Mouse (Mus musculus) CH12.LX (cell line): ENCODE measurements around the gene Tnfaip2.

Experiments used
- CTCF ChIP-seq, 2 experiments: IDR thresholded peaks in 1 of 2; conservative IDR thresholded peaks in 1 of 2; 2 replicates each; pipeline ENCODE4 v1.5.1; 2011 to 2012; ENCODE audit warnings: low read depth in 2 of 2, low read length in 2 of 2, improper control_type of control experiment in 1 of 2, inconsistent platforms in 1 of 2, mild to moderate bottlenecking in 1 of 2, moderate library complexity in 1 of 2
- MYC ChIP-seq: IDR thresholded peaks from 2 replicates; pipeline ENCODE4 v1.6.1; 2011; ENCODE audit warnings: low read depth, mild to moderate bottlenecking, improper control_type of control experiment, low read length
- NELFE ChIP-seq: IDR thresholded peaks from 2 replicates; pipeline ENCODE4 v1.6.1; 2011; ENCODE audit warnings: low read depth, low read length, improper control_type of control experiment

DNA sequence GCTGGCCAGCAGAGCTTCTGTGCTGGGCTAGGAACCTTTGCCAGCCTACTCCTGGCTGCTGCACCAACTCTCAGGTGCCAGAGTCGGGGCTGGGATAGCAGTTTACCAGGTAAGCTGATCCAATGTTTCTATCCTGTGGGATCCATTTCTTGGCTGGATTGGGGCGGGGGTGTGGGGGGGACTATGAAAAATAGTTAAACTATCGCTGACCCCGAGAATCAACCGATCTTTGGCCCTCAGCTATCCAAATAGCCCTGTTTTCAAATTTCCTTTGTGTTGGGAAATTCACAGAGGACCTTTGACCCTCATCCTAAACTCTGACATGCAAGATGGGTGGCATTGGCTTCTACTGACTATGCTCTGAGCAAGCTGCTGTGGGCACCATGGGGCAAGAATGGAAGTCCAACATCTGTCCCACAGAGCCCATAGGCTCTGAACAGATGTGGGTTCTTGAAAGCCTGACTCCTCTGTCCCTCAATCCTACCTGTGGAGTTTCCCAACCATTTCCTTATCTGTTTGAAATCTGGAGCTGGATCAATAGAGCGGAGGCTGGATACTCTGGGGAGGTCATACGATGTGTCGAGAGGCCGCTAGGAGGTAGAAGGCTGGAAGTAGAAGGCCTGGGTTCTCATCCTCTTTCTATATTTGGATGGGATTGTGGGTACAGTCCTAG lies 1.4 kb upstream of the Tnfaip2 start:
- TF ChIP-seq CTCF (conservative IDR thresholded peaks at IDR 0.05 in 1 of 2, IDR thresholded peaks at IDR 0.05 in 1 of 2; ENCODE audit: low read depth in 2 of 2, low read length in 2 of 2) (no peak), MYC (no peak), NELFE (no peak)
